Mouse (Mus musculus) neural tube, embryonic 13.5 days (tissue): ENCODE results near the gene Spag16. TPM values are rescaled to one million over a fixed set of nuclear protein-coding genes. Genes with fewer than 3 reads are reported as not detected.

Experiments
- ATAC-seq: fragments of 200-750 bp; cut with Nextera tagmentation; 2 replicates; pipeline ENCODE4 v1.8.0; 2017; ENCODE audit warnings: low read depth, mild to moderate bottlenecking, moderate TSS enrichment, moderate library complexity
- H3K27ac ChIP-seq: fragments of 300-500 bp; sonication (generic); replicated peaks from 2 replicates; pipeline ENCODE4 v1.5.1; 2015; ENCODE audit warnings: moderate library complexity, mild to moderate bottlenecking, inconsistent platforms
- H3K27me3 ChIP-seq: fragments of 300-500 bp; sonication (generic); 2 replicates; pipeline ENCODE4 v1.6.1; 2015; ENCODE audit warnings: mild to moderate bottlenecking, inconsistent platforms
- H3K36me3 ChIP-seq: fragments of 300-500 bp; sonication (generic); 2 replicates; pipeline ENCODE4 v1.6.1; 2015; ENCODE audit warnings: mild to moderate bottlenecking, inconsistent platforms
- H3K4me1 ChIP-seq: fragments of 300-500 bp; sonication (generic); replicated peaks from 2 replicates; pipeline ENCODE4 v1.6.1; 2015; ENCODE audit warnings: inconsistent platforms
- H3K4me2 ChIP-seq: fragments of 300-500 bp; sonication (generic); 2 replicates; pipeline ENCODE4 v1.6.1; 2015; ENCODE audit warnings: inconsistent platforms, mild to moderate bottlenecking, moderate library complexity
- H3K4me3 ChIP-seq: fragments of 300-500 bp; sonication (generic); 2 replicates; pipeline ENCODE4 v1.5.1; 2015; ENCODE audit warnings: mild to moderate bottlenecking, inconsistent platforms
- H3K9ac ChIP-seq: fragments of 300-500 bp; sonication (generic); 2 replicates; pipeline ENCODE4 v1.6.1; 2015; ENCODE audit warnings: moderate library complexity, mild to moderate bottlenecking, inconsistent platforms
- H3K9me3 ChIP-seq: fragments of 300-500 bp; sonication (generic); 2 replicates; pipeline ENCODE4 v1.6.1; 2016; ENCODE audit warnings: inconsistent platforms
- WGBS: fragments of 180-500 bp; shearing (Covaris S2); methylation state at CpG from one replicate; pipeline ENCODE4 v1.1.7; 2015; 5-methylcytosine and 5-hydroxymethylcytosine counted together
- polyA plus RNA-seq: library from polyadenylated mRNA; unstranded; fragments of >200 nt; fragmentation: Nextera tagmentation; extraction: Ambion mirVana; gene quantifications from 2 replicates; pipeline ENCODE4 v1.2.1, GENCODE M21; 2015

The Spag16 gene
- polyA plus RNA-seq, 1 experiment from 2014 or later, result 1.2 TPM

DNA sequence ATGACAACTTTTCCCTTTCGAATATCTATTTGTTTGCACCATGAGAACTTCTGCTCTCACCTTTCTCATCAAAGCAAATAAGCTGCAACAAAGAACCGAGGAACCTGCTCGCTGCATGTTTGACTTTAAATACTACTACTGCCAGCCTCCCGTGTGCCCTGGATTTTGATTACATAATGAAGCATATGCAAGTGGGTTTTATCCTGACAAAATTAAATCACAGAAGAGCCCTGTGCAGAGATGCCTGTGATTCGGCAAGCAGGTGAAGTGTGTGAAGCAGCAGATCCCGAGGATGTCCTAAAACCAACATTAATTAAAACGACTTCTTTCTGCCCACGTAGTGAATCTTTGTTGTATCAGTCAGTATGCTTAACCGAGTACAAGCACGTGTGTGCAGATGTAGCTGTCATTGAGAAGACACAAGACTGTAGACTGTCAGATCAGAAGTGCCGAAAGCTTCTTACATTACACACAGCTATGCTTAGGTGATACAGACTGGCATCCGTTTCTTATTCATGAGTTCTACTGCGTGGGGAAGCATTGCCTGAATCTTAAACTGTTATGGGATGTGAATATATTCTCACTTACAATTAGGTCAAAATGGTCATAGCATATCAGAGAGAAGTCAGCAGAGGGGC is 489.5 kb downstream of the Spag16 start:
- H3K27ac ChIP-seq, result no peak overlapping the region
- no peaks in the 10 kb centered on the region for H3K9me3 ChIP-seq
- ATAC-seq, result no peak
- H3K9ac ChIP-seq, result no peak overlapping the region
- no peak overlapping the region for H3K4me3 ChIP-seq
- H3K4me1 ChIP-seq, result no peaks in the 10 kb centered on the region; the same call in 1 of the 2 replicates
- no peaks in the 10 kb centered on the region for H3K27me3 ChIP-seq
- H3K4me2 ChIP-seq, result no peak overlapping the region
- 74% methylated on average over 13 of the region's 13 CpGs for WGBS
- H3K36me3 ChIP-seq, result no peaks in the 10 kb centered on the region

DNA sequence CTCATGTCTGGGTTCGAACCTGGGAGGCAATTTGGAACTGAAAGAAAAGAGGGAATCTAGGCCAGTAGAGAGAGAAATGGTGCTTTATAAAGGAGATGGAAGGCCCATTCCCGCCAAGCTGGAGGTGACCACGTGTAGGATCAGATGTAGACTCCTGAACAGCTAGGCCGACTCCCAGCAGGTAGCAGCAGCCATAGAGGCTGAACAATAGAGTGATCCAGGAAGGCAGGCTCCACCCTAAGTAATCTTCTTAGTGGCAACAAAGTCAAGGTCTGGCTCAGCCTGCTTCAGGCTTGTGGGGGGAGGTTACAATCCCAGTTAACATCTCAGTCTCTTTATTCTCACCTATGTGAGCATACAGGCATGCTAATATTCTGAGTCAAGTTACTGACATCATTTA is 494.2 kb downstream of the Spag16 start:
- no peak overlapping the region for H3K9ac ChIP-seq
- 78% methylated on average over 4 of the region's 4 CpGs for WGBS
- no peak overlapping the region for H3K4me3 ChIP-seq
- H3K27ac ChIP-seq, result no peak overlapping the region
- H3K9me3 ChIP-seq, result no peaks in the 10 kb centered on the region
- no peak overlapping the region for H3K4me2 ChIP-seq
- H3K36me3 ChIP-seq, result no peaks in the 10 kb centered on the region
- H3K4me1 ChIP-seq, result no peaks in the 10 kb centered on the region; the same call in 1 of the 2 replicates
- ATAC-seq, result no peak
- H3K27me3 ChIP-seq, result no peaks in the 10 kb centered on the region

DNA sequence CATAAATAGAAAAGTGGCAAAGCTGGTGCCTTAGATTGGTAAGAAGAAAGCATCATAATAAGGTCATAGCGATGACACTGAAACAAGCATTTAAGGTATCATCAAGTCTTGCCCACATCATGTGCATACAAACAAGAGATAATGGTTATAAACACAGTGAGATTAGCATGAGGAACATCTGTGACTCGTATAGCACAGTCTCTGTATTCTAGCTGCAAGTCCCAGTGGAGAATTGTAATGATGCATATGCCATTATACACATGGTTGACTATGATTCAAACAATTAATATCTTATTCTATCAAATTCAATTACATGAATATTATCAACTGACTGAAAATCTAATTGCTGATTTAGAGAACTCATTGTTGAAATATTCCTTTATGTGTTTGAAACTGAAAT is 519.4 kb downstream of the Spag16 start:
- Histone ChIP-seq H3K9me3 (no peaks in the 10 kb centered on the region), H3K4me1 (no peaks in the 10 kb centered on the region), H3K9ac (no peak overlapping the region), H3K36me3 (no peaks in the 10 kb centered on the region), H3K4me2 (no peak overlapping the region), H3K27me3 (no peaks in the 10 kb centered on the region), H3K27ac (no peak overlapping the region), H3K4me3 (no peak overlapping the region)
- peak; percentile 63; the same call in 1 of the 2 replicates for ATAC-seq
- WGBS, result 45% methylated on average over 2 of the region's 2 CpGs

DNA sequence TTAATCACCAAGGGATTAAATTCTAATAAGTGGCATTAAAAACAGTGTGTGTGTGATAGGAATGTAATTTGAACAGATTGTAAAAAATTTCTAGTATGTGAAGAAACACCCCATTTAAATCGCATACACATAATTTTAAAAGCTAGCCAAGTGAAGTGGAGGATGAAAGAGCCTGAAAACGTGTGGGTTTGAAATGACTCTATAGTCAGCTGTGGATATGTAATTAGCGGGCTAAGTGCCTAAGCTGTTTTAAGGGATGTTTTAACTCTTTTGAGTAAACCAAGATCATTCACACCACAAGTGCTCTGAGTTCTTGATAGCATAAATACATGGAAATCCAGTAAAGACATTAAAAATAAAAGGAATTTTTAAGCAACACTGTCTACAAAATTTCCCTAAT is 524.6 kb downstream of the Spag16 start:
- H3K27ac ChIP-seq, result no peak overlapping the region
- WGBS, result 69% methylated on average over 3 of the region's 3 CpGs
- ATAC-seq, result no peak
- H3K9me3 ChIP-seq, result no peaks in the 10 kb centered on the region
- no peaks in the 10 kb centered on the region for H3K36me3 ChIP-seq
- no peak overlapping the region for H3K9ac ChIP-seq
- H3K27me3 ChIP-seq, result no peaks in the 10 kb centered on the region
- no peaks in the 10 kb centered on the region for H3K4me1 ChIP-seq
- no peak overlapping the region for H3K4me2 ChIP-seq
- no peak overlapping the region for H3K4me3 ChIP-seq

DNA sequence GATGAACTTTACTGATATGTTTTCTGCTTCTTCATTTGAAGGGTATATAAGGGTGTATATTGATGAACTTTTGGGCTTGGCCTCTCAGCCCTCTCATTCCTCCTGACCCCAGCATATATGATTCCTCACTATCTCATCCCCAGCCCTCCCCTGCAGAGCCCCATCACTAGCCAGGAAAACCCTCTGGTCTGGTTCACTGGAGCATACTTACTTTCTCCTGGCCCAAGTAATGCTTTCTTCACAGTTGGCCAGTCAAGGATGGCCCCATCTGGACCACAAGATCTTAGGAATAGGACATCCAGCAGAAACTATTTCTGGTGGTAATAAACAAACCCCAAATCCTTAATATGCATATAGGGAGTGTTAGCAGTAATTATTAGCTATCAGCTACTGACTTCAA is 527.2 kb downstream of the Spag16 start:
- Histone ChIP-seq H3K9me3 (no peaks in the 10 kb centered on the region), H3K4me3 (no peak overlapping the region), H3K36me3 (no peaks in the 10 kb centered on the region), H3K4me2 (no peak overlapping the region), H3K27ac (no peak overlapping the region), H3K9ac (no peak overlapping the region), H3K4me1 (no peaks in the 10 kb centered on the region), H3K27me3 (no peaks in the 10 kb centered on the region)
- ATAC-seq, result no peak

DNA sequence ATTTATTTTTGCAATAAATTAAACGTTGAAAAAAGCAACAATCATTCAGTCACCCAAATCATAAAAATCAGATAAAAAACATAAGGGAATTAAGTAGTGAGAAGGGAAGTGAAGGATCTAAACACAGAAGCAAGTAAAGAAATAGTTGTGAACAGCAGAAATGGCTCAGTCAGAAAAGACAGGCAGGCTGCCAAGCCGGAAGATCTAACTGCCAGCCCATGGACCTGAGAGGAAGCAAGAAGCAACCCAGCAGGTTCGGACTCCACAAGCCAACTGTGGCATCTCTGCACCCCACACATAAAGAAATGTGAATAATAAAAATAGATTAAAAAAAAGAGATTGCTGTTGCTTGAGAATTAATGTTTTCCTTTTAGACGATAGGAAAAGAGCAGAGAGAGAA is 545.0 kb downstream of the Spag16 start:
- 79% methylated on average over 4 of the region's 4 CpGs for WGBS

DNA sequence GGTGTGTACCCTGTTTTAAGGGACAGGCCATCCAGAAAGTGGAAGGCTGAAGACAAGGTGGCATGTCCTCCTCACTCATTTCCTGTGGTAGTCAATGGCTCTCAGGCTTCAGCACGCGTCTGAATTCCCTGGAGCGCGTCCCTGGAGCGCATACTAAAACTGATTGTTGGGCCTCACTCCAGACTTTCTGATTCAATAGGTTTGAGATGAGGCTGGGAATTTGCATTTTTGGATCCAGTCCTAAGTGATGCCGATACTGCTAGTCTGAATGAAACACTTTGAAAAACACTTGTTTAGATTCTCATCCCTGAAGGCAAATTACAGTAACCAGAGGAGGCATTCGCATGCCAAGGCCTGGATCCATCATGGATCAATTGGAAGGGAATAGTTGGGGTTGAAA is 553.3 kb downstream of the Spag16 start:
- ATAC-seq, result no peak
- no peaks in the 10 kb centered on the region for H3K4me1 ChIP-seq
- H3K4me3 ChIP-seq, result no peak overlapping the region
- H3K9me3 ChIP-seq, result no peaks in the 10 kb centered on the region
- no peak overlapping the region for H3K9ac ChIP-seq
- 65% methylated on average over 7 of the region's 7 CpGs for WGBS
- no peak overlapping the region for H3K27ac ChIP-seq
- H3K4me2 ChIP-seq, result no peak overlapping the region
- no peaks in the 10 kb centered on the region for H3K36me3 ChIP-seq
- H3K27me3 ChIP-seq, result no peaks in the 10 kb centered on the region

More for the DNA sequence above, 545.0 kb downstream of the Spag16 start:
- Histone ChIP-seq H3K9me3 (no peaks in the 10 kb centered on the region), H3K4me3 (no peak overlapping the region), H3K4me2 (no peak overlapping the region), H3K4me1 (no peaks in the 10 kb centered on the region), H3K36me3 (no peaks in the 10 kb centered on the region), H3K27me3 (no peaks in the 10 kb centered on the region), H3K9ac (no peak overlapping the region), H3K27ac (no peak overlapping the region)
- no peak for ATAC-seq

DNA sequence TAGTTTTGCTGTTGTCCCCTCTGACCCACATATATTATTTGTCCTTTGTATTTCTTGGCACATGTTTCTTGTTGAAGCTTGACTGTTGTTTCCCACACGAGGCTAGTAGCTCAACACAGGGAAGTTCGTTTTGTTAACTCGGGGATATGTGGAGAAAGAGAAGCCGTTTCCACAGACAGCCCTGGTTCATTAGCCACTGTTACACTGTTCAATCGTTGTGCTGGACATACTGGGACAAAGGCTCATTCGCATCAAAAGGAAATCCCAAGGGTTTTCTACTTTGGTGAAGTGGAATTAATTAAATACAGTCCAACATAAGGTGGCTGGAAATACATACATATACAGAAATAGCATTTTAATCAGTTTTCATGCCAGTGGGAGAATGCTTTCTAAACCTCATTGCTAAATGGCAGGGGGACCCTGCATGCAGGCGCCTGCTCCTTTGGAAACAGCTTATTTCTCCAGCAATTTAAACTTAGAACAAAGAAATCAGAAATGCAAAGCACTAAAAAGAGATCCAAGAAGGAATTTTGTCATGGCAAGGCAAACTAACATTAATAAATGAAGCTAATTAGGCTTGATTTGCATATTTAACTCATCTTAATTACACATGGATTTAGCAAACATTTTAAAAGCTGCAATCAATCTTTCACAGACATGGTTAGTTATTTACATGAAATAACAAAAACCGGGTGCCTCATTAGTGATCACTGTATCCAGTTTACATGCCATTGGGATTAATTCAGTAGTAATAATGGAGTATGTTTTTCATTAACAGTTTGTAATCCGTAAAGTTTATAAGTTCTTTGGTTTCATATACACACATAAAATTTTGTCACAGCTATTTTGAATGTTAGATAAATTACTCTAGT is 615.7 kb downstream of the Spag16 start:
- H3K9ac ChIP-seq, result no peak overlapping the region
- H3K27me3 ChIP-seq, result no peaks in the 10 kb centered on the region
- H3K4me3 ChIP-seq, result no peak overlapping the region
- no peaks in the 10 kb centered on the region for H3K9me3 ChIP-seq
- 25% methylated on average over 9 of the region's 9 CpGs for WGBS
- H3K36me3 ChIP-seq, result no peaks in the 10 kb centered on the region
- peak; percentile 61; the same call in 1 of the 2 replicates for ATAC-seq
- H3K27ac ChIP-seq, result no peak overlapping the region
- H3K4me1 ChIP-seq, result peaks cover 7% of the 10 kb centered on the region; the same call in 1 of the 2 replicates
- H3K4me2 ChIP-seq, result no peak overlapping the region

DNA sequence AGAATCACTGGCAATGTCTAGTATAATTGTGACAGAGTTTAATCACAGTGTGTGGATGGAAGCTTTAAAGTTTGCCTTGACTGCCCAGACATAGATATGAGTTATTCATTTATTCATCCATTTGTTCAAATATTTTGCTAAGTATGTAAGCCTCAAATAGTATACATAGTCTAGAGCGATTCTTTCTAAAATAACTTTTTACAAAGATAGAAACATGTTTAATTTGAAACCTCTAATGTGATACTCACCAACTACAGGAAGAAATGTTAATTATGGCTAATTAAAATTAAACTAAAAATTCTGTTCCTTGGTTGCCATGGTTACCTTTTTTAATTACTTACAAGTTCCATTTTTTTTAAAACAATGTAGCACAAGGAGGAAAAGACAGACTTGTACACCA is 653.1 kb downstream of the Spag16 start:
- ATAC-seq, result no peak
- H3K9ac ChIP-seq, result no peak overlapping the region
- WGBS, result 96% methylated on average over 1 of the region's 1 CpGs

DNA sequence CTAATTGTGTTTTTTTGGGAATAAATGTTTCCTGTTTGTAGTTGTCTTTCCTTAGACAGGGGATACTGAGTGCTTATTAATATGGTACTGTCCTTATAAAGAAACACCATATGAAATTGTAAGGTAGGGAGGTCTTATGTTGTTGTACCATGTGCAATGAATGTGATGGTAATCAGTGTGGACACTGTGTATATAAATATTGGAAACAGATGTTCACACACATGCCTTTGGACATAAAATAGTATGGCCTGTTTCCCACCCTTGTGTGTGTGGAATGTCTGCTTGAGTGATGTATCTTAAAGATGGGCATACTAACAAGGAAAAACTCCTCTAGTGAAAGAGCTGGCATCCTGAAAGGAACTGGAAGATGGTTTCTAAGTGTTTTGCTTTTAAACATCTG is 692.1 kb downstream of the Spag16 start:
- H3K36me3 ChIP-seq, result no peaks in the 10 kb centered on the region
- H3K4me2 ChIP-seq, result no peak overlapping the region
- H3K27me3 ChIP-seq, result no peaks in the 10 kb centered on the region
- no peaks in the 10 kb centered on the region for H3K4me1 ChIP-seq
- H3K27ac ChIP-seq, result no peak overlapping the region
- ATAC-seq, result no peak
- H3K4me3 ChIP-seq, result no peak overlapping the region
- no peak overlapping the region for H3K9ac ChIP-seq
- peaks cover 5% of the 10 kb centered on the region; the same call in 1 of the 2 replicates for H3K9me3 ChIP-seq

More for the DNA sequence above, 653.1 kb downstream of the Spag16 start:
- Histone ChIP-seq H3K9me3 (no peaks in the 10 kb centered on the region), H3K4me1 (no peaks in the 10 kb centered on the region), H3K27me3 (no peaks in the 10 kb centered on the region), H3K4me2 (no peak overlapping the region), H3K36me3 (no peaks in the 10 kb centered on the region), H3K27ac (no peak overlapping the region), H3K4me3 (no peak overlapping the region)

DNA sequence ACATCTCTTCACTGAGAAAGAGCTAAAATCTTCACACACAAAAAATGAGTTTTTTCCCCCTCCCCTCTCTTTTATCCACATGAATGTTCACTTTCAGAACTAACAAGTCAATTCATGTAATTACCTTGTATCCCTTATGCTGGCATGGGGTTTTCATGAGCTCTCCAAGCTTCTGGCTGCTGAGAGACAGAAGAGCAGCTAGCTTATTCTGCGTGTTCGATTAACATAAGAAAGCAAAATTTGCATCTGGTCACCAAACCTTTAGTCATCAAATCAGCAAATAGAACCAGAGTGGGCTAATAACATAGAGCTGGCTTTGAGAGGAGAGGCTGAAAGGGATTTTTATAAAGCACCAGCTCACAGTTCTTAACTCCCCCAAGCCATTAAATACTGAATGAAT is 700.4 kb downstream of the Spag16 start:
- H3K36me3 ChIP-seq, result no peaks in the 10 kb centered on the region
- no peak for ATAC-seq
- no peak overlapping the region for H3K4me3 ChIP-seq
- H3K9me3 ChIP-seq, result peaks cover 6% of the 10 kb centered on the region; the same call in 1 of the 2 replicates
- H3K4me1 ChIP-seq, result no peaks in the 10 kb centered on the region
- H3K9ac ChIP-seq, result no peak overlapping the region
- WGBS, result 52% methylated on average over 2 of the region's 2 CpGs
- no peaks in the 10 kb centered on the region for H3K27me3 ChIP-seq
- no peak overlapping the region for H3K4me2 ChIP-seq
- no peak overlapping the region for H3K27ac ChIP-seq

DNA sequence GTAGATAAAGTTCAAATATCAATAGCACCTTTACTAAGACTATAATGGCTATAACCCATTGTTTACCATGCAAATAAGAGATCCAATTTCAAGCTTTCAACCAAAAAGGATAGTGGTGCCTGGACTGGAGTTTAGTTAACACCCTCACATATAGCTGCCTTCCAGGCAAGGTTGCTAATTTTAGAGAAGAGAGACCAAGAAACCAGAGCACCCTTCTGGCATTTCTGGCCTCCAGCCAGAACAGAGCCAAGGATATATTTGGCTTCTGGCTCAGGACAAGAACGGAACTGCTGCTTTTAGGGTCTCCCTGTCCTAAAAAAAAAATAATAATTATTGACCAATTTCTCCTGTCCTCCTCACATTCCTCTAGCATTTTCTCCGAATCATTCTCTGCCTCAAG is 703.0 kb downstream of the Spag16 start:
- ATAC-seq, result no peak
- Histone ChIP-seq H3K4me2 (no peak overlapping the region), H3K27me3 (no peaks in the 10 kb centered on the region), H3K36me3 (no peaks in the 10 kb centered on the region), H3K9ac (no peak overlapping the region), H3K4me3 (no peak overlapping the region), H3K27ac (no peak overlapping the region), H3K9me3 (no peaks in the 10 kb centered on the region), H3K4me1 (no peaks in the 10 kb centered on the region)
- WGBS, result 84% methylated on average over 2 of the region's 2 CpGs
